Mouse (Mus musculus) heart, adult 8-10 months (tissue): Measurements from ENCODE around the gene Clec11a. TPM values are rescaled to one million over a fixed set of nuclear protein-coding genes. Genes with fewer than 3 reads are reported as not detected.
A peak's percentile ranks its signal among the peaks of the same experiment; 100 is the strongest.
"Not testable (repeated sequence)": the region's sequence is repeated elsewhere in the genome, so short reads cannot be mapped to it uniquely, and the experiment has no call there.

ENCODE experiments used
- DNase-seq: peaks from one replicate; pipeline ENCODE4 v3.0.0; 2022; ENCODE audit warnings: low spot score
- total RNA-seq, 4 experiments: library from RNA; stranded (reverse); gene quantifications; 2 replicates each; pipeline ENCODE4 v1.2.4; 2022

Clec11a gene
- total RNA-seq, 4 experiments from 2014 or later, result 0.41 to 1.2 (median 0.67) TPM

- DNase-seq, result no peak
Measured at GRCm38 (mm10) chr7:44326614-44327013, 19.9 kb upstream of the Clec11a start.

- no peak for DNase-seq
Measured at GRCm38 (mm10) chr7:44322290-44322689, 15.6 kb upstream of the Clec11a start.

DNA sequence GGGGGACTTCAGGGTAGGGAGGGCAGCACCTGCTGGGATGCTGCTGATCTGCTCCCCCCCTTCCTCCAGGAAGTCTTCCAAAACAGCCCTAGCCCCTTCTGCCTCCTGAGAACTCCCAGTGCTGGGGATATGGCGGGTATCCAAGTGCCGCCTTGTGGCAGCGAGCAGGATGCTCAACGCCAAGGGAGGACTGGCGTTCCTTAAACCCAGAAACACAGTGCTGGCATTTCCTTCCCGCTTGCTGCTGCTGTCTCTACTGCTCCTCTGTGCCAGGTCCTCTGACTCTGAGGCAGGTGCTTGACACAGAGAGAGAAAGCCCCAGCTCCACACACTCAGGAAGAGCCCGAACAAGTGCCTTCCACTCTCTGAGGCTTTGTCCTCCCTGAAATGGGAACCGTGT is 14.2 kb upstream of the Clec11a start:
- DNase-seq, result no peak

DNA sequence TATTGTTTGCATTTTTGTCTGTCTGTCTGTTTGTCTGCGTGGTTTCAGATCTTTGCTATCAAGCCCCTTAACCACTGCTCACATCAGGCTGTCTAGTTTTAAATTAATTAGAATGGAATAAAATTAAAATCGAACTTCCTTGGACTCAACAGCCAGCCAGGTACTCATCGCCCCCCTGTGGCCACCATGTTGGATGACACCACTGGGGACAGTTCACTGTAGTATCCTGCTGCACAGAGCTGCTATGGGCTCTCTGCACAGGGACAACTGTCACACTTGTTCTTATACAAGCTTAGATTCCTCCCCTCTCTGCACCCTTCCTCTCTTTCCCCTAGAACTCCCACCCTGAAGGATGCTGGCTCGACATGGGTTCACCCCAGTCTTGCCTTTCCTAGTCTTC is 11.2 kb upstream of the Clec11a start:
- no peak for DNase-seq

- no peak for DNase-seq
Measured at GRCm38 (mm10) chr7:44312484-44312883, 5.8 kb upstream of the Clec11a start.

DNA sequence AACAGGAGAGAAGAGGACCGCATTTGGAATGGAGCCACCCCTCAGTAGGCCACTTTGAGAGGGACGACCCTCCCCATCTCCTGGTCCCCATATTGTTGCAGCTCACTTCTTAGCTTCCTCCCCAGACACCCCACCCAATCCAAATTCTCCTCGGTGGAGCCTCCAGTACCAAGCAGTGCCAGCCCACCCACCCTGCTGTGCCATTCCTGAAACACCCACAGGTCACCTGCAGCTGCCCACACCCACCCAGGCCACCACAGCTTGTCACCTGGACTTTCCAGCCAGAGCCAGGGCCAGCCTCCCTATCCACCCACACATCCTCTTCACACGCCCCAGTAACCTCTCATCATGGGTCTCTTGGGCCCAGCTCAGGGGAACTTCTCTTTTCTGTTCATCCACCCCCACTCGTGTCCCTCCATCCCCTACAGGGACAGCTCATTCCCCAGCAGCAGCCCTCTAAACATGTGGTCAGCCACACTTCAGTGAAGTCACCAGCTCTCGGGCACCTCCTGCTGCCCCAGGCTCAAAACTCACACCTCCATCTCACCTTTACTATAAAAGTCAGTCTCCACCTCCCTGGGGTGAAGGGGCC is 5.1 kb upstream of the Clec11a start:
- no peak for DNase-seq

- no peak for DNase-seq
Measured at GRCm38 (mm10) chr7:44310878-44311712, 4.4 kb upstream of the Clec11a start.

- DNase-seq, result no peak
Measured at GRCm38 (mm10) chr7:44310285-44310877, 3.7 kb upstream of the Clec11a start.

DNA sequence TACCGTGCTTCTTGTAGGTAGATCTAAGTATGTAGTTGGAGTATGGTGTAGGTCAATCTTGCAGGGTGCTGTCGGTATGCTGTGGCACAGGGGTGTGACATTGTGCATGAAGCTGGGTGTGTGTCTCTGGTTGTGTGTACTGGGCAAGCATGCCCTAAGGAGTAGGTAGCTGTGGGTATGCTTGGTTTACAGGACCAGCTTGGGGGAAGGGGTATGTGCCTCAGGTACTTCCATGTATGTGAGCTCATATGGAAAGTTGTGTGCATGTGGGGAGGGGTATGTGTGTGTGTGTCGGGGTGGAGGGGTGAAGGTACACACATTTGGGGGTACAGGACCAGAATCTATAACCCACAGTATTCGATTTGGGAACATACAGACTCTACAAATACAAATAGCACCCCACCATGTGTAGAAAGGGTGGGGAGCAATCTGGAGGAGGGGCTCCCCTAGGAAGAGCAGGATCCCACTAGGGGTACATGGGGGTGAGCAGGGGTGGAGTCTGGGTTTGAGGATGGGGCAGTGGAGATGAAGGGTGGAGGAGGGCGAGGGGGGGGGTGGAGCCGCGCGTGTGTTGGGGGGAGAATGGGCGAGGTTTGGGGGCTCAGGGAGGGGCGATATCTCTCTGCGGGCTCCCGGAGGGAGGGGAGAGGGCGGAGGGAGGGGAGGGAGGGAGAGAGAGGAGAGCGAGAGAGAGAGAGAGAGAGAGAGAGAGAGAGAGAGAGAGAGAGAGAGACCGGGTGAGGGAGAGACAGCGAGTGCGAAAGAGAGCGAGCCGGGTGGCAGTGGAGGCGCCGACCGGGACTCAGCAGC is 3.0 kb upstream of the Clec11a start, which contains the start of gene Shank1:
Gene Shank1 (plus strand): TSS at position 779 of the 810 bp plus-strand sequence.
- no peak for DNase-seq

- DNase-seq, result no peak
Measured at GRCm38 (mm10) chr7:44307261-44308020, 739 bp upstream of the Clec11a start.

DNA sequence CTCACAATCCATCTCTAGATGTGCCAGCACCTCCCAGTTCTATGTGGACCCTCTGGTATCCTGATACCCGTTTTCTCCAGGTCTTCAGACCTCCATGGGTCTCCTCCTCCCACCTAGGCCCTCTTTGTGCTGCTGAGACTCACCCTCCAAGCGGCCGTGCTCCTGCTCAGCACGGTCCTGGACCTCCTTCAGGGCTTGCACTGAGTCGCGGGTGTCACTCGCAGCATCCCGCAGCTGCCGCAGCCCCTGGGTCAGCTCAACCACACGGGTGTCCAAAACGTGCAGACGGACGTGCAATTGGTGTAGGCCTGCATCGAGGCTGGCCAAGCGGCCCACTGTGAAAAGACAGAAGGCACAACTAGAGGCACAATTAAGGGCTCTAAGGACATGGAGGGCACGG is 1.0 kb downstream of the Clec11a start:
- no peak for DNase-seq

GRCm38 (mm10) chr7:44304775-44305641 is 1.7 kb downstream of the Clec11a start:
- peak; percentile 94 for DNase-seq

- no peak for DNase-seq
Measured at GRCm38 (mm10) chr7:44304463-44304774, 2.3 kb downstream of the Clec11a start.

- DNase-seq, result no peak
Measured at GRCm38 (mm10) chr7:44303346-44304340, 3.1 kb downstream of the Clec11a start.

GRCm38 (mm10) chr7:44297501-44297900 is 9.2 kb downstream of the Clec11a start:
- not testable (repeated sequence) for DNase-seq

DNA sequence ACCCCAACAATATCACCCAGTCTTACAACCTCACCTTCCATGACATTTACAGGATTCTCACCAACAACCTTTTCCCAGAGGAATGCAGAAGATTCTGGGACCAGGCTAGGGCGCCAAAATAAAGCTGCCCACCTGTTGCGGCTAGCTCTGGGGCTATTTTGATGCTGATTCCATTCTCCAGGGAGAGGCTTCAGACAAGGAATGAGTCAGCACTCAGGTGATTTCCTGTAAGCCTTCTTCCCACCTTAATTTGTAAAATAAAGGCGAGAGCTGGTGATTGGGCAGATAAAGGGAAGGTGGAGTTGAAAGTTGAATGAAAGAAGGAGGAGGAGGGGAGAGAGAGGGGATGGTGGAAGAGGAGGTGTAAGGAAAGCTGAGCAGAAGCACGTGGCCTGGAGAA is 15.3 kb downstream of the Clec11a start:
- DNase-seq, result no peak

- DNase-seq, result no peak
Measured at GRCm38 (mm10) chr7:44290986-44291385, 15.7 kb downstream of the Clec11a start.

DNA sequence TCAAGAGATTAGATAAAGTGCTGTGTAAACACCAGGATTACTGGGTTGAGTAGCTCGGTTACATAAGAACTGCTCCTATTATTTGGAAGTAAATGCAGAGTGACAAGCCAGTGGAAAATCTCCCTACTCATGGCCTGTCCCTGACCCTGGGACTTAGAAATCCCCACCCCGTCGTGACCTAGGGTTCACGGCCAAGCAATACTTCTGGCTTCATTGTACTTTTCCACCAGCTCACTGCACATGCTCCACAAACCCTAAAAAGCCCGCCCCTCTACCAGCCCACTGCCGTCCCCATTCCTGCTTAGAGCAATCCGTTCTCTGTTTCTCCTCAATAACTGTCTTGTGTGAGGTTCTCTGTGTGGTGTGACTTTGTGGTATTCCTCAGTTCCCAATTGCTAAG is 18.9 kb downstream of the Clec11a start:
- DNase-seq, result no peak

DNA sequence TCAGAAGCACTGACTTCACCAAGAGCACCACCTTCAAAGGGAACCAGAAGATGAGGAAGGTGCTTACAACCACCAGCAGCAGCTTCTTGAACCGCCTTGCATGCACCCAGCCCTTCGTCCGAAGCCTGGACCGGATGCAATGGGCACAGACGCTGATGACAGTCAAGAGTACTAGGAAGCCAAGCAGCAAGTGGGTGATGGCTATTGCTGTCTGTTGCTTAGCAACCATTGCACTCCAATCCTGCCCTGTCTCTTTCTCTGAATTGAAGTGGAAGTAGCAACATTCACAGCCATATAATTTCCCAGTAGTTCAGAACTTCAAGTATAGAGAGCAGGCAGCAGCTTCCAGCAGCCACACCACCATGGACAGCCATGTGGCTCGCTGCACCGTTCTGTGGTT is 25.1 kb downstream of the Clec11a start:
- DNase-seq, result no peak
